Mouse (Mus musculus): ENCODE results near the gene Fhad1. TPM values are rescaled to one million over a fixed set of nuclear protein-coding genes. Genes with fewer than 3 reads are reported as not detected.

Gene Fhad1
- total and polyA plus RNA-seq, 2 experiments from 2014 or later = 5.6 to 7.2 TPM

DNA sequence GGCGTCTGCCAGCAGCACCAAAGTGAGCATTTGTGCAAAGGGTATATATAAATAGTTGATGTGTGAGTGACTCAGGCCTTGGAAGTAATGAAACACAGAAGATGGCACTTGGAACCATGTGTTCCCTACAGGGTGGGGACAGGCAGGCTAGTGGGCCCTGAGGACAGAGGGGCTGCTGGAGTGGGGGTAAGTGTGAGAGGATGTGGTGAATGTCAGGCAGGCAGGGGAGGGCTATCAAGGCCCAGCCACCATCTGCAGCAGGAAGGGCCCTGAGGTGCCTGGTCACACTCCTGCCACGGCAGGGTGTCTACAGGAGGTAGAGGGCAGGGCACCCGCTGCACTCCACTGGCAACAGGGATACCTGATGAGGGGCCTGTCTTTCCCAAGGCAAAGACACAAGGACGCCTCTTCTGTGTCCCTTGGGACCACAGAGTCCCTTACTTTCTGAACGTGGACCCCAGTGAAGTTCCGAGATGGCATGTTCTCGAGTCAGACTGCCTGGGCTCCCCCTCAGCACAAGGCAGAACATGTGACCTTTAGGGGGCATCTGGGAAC, 151.1 kb downstream of the Fhad1 start:
- no peak overlapping the region for H3K27ac ChIP-seq (ENCODE audit: low read depth, low read length)
- ATAC-seq (ENCODE audit: low FRiP score) (no peak), DNase-seq (ENCODE audit: low spot score) (no peak)
- no peak overlapping the region for H3K4me2 ChIP-seq (ENCODE audit: low read depth, low read length, poor library complexity, severe bottlenecking)
- H3K36me3 ChIP-seq (ENCODE audit: insufficient read depth, low read length) = peaks cover 17% of the 10 kb centered on the region
- TF ChIP-seq CTCF (IDR thresholded peaks at IDR 0.05) = no peak
- H3K27me3 ChIP-seq (ENCODE audit: insufficient read depth, low read length) = no peaks in the 10 kb centered on the region
- no peak overlapping the region for H3K4me3 ChIP-seq (ENCODE audit: low read depth, low read length)
- peaks cover 10% of the 10 kb centered on the region; the same call in 1 of the 2 replicates for H3K4me1 ChIP-seq (ENCODE audit: insufficient read depth, low read length)
- WGBS = 90% methylated on average over 7 of the region's 7 CpGs
- no peaks in the 10 kb centered on the region for H3K9me3 ChIP-seq (ENCODE audit: low read length)
- H3K9ac ChIP-seq (replicated peaks; ENCODE audit: low read length, poor library complexity, severe bottlenecking) = no peak overlapping the region

DNA sequence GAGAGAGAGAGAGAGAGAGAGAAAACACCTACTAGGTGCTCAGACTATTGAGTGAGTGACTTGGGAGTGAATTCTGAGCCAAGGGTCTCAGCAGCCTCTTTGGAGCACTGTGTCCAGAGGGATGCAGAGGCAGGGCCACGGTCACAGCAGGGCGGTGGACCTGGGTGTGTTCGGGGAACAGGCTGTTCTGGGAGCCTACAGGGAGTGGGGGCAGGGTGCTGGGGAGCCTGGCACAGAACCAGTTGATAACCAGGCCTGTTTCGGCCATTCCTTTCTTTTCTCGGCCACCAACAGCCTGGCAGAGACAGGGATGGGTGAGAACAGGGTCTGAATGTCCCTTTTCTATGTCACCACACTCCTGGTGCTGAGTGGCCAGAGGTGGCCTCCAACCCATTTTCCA, 152.0 kb downstream of the Fhad1 start:
- no peak overlapping the region for H3K9ac ChIP-seq (replicated peaks; ENCODE audit: low read length, poor library complexity, severe bottlenecking)
- H3K27ac ChIP-seq (ENCODE audit: low read depth, low read length) = no peak overlapping the region
- peaks cover 17% of the 10 kb centered on the region for H3K36me3 ChIP-seq (ENCODE audit: insufficient read depth, low read length)
- peaks cover 10% of the 10 kb centered on the region; the same call in 1 of the 2 replicates for H3K4me1 ChIP-seq (ENCODE audit: insufficient read depth, low read length)
- no peak overlapping the region for H3K4me2 ChIP-seq (ENCODE audit: low read depth, low read length, poor library complexity, severe bottlenecking)
- no peaks in the 10 kb centered on the region for H3K9me3 ChIP-seq (ENCODE audit: low read length)
- no peak for TF ChIP-seq CTCF (IDR thresholded peaks at IDR 0.05)
- ATAC-seq (ENCODE audit: low FRiP score) (no peak), DNase-seq (ENCODE audit: low spot score) (no peak)
- H3K27me3 ChIP-seq (ENCODE audit: insufficient read depth, low read length) = no peaks in the 10 kb centered on the region
- 86% methylated on average over 5 of the region's 5 CpGs for WGBS
- H3K4me3 ChIP-seq (ENCODE audit: low read depth, low read length) = no peak overlapping the region

DNA sequence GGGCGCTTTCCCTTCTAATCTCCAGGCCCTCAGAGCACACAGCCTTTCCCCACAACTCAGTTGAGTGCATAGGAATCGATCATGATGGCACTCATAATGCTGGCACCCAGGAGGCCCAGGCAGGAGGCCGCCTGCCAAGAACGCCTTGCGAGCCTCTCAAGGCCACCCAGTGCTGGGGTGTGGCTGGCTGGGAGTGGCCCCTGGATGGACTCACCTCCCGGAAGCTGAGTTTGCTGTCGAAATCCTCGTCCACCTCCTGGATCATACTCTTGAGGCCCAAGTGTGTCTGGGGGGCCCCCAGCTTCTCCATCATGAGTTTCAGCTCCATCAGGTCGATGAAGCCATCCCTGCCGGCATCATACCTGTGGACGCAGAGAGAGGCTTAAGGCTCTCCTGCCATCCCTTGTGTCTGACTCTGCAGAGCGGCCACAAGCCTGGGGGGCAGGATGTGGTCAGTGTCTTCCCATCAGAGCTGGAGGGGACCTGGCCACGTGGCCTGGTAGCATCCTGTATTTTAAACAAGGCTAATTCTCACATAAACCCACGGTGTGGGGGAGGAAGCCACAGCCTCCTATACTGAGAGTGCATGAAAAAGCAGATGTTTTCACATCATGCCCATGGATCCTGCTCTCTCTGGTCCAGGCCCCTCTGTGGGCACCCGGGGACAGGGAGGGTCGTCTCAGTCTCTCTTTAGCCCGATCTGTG, 153.1 kb downstream of the Fhad1 start:
- ATAC-seq (ENCODE audit: low FRiP score) = no peak
- Histone ChIP-seq H3K9ac (replicated peaks; ENCODE audit: low read length, poor library complexity, severe bottlenecking) (no peak overlapping the region), H3K27me3 (ENCODE audit: insufficient read depth, low read length) (no peaks in the 10 kb centered on the region), H3K4me3 (ENCODE audit: low read depth, low read length) (no peak overlapping the region), H3K9me3 (ENCODE audit: low read length) (no peaks in the 10 kb centered on the region), H3K4me1 (ENCODE audit: insufficient read depth, low read length) (peaks cover 1% of the 10 kb centered on the region; the same call in 1 of the 2 replicates), H3K36me3 (ENCODE audit: insufficient read depth, low read length) (peaks cover 17% of the 10 kb centered on the region), H3K4me2 (ENCODE audit: low read depth, low read length, poor library complexity, severe bottlenecking) (no peak overlapping the region), H3K27ac (ENCODE audit: low read depth, low read length) (no peak overlapping the region)
- DNase-seq (ENCODE audit: low spot score) = no peak
- TF ChIP-seq CTCF (IDR thresholded peaks at IDR 0.05) = no peak
- WGBS = 89% methylated on average over 17 of the region's 17 CpGs

DNA sequence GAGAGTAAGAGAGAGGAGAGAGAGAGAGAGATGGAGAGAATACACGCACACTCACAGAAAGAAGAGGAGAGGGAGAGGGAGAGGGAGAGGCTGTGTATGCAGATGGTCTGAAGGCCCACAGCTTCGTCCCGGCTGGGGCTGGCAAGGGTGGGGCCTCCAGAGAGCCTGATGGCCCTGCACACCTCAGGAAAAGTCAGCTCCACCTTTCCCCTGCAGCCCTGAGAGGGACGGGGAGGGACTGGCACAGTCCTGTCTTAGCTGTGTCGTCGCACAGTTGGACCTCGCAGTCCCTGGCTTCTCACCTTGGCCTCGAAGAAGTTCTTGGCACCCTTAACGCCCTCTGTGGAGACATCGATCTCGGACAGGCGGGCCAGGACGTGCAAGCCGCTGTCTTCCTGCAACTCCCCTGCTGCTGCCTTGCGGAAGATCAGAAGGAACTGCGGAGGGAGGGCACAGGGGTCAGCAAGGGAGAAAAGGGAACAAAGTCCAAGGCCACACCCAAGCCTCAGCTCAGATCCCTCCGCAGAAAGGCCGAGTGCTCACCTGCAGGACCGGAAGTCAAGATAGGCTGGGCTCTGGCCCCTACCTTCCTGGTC, 154.5 kb downstream of the Fhad1 start:
- H3K9ac ChIP-seq (replicated peaks; ENCODE audit: low read length, poor library complexity, severe bottlenecking) = no peak overlapping the region
- no peaks in the 10 kb centered on the region for H3K4me1 ChIP-seq (ENCODE audit: insufficient read depth, low read length)
- H3K4me2 ChIP-seq (ENCODE audit: low read depth, low read length, poor library complexity, severe bottlenecking) = no peak overlapping the region
- ATAC-seq (ENCODE audit: low FRiP score) = no peak
- DNase-seq (ENCODE audit: low spot score) = no peak
- TF ChIP-seq CTCF (IDR thresholded peaks at IDR 0.05) = no peak
- no peaks in the 10 kb centered on the region for H3K27me3 ChIP-seq (ENCODE audit: insufficient read depth, low read length)
- H3K36me3 ChIP-seq (ENCODE audit: insufficient read depth, low read length) = peaks cover 17% of the 10 kb centered on the region
- H3K27ac ChIP-seq (ENCODE audit: low read depth, low read length) = no peak overlapping the region
- H3K9me3 ChIP-seq (ENCODE audit: low read length) = no peaks in the 10 kb centered on the region
- 67% methylated on average over 19 of the region's 19 CpGs for WGBS
- no peak overlapping the region for H3K4me3 ChIP-seq (ENCODE audit: low read depth, low read length)

DNA sequence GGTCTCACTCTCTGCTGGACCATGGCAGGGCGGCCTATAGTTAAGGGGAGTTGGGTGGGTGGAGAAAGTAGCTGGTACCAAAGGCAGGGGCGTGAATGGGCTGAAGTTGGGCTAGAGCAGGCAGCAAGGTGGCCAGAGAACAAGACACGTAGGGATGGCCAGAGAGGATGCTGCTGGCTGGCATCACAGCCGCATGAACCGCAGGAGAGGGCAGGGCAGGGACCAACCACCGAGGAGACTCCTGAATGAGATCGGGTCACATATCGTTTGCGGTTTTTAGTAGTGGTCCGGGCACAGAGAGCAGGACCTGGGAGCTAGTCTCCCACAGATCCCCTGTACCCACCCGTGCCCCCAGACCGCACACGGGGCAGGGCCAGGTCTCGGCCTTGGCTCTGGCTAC, 155.5 kb downstream of the Fhad1 start:
- Histone ChIP-seq H3K4me2 (ENCODE audit: low read depth, low read length, poor library complexity, severe bottlenecking) (no peak overlapping the region), H3K9ac (replicated peaks; ENCODE audit: low read length, poor library complexity, severe bottlenecking) (no peak overlapping the region), H3K27ac (ENCODE audit: low read depth, low read length) (no peak overlapping the region), H3K4me3 (ENCODE audit: low read depth, low read length) (no peak overlapping the region), H3K4me1 (ENCODE audit: insufficient read depth, low read length) (no peaks in the 10 kb centered on the region), H3K36me3 (ENCODE audit: insufficient read depth, low read length) (peaks cover 17% of the 10 kb centered on the region), H3K9me3 (ENCODE audit: low read length) (no peaks in the 10 kb centered on the region), H3K27me3 (ENCODE audit: insufficient read depth, low read length) (no peaks in the 10 kb centered on the region)
- TF ChIP-seq CTCF (IDR thresholded peaks at IDR 0.05) = no peak
- ATAC-seq (ENCODE audit: low FRiP score) = no peak
- no peak for DNase-seq (ENCODE audit: low spot score)
- WGBS = 95% methylated on average over 13 of the region's 14 CpGs

DNA sequence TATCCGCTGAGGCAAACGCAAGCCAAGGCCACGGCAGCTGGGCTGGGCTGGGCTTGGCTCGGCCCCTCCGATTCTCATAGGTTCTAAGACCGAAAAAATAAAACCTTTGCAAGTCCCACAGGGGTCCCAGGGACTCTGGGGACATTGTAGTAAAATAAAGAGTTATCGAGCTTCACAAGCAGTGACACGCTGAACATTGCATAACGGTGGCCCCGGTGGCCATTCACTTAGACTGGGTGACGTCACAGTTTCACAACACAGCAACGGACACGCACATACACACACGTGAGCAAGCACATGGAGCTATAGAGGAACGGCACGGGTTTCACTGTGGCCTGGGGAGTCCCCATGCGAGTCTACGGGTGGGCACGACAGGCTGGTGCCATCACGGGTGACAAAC, 156.4 kb downstream of the Fhad1 start:
- H3K9ac ChIP-seq (replicated peaks; ENCODE audit: low read length, poor library complexity, severe bottlenecking) = no peak overlapping the region
- H3K4me3 ChIP-seq (ENCODE audit: low read depth, low read length) = no peak overlapping the region
- no peak for ATAC-seq (ENCODE audit: low FRiP score)
- DNase-seq (ENCODE audit: low spot score) = no peak
- WGBS = 87% methylated on average over 20 of the region's 20 CpGs
- no peaks in the 10 kb centered on the region for H3K4me1 ChIP-seq (ENCODE audit: insufficient read depth, low read length)
- no peak for TF ChIP-seq CTCF (IDR thresholded peaks at IDR 0.05)
- H3K9me3 ChIP-seq (ENCODE audit: low read length) = no peaks in the 10 kb centered on the region
- H3K36me3 ChIP-seq (ENCODE audit: insufficient read depth, low read length) = peaks cover 17% of the 10 kb centered on the region
- no peak overlapping the region for H3K27ac ChIP-seq (ENCODE audit: low read depth, low read length)
- H3K27me3 ChIP-seq (ENCODE audit: insufficient read depth, low read length) = no peaks in the 10 kb centered on the region
- H3K4me2 ChIP-seq (ENCODE audit: low read depth, low read length, poor library complexity, severe bottlenecking) = no peak overlapping the region

Data from midbrain, postnatal 0 days (tissue).